Mouse (Mus musculus): Measurements from ENCODE around the gene Bbx.
A peak's percentile ranks its signal among the peaks of the same experiment; 100 is the strongest.

Gene Bbx

GRCm38 (mm10) chr16:50226274-50226673 lies 205.9 kb downstream of the Bbx start:
- no peak for DNase-seq

- no peak for DNase-seq
Measured at GRCm38 (mm10) chr16:50224946-50225345, 207.2 kb downstream of the Bbx start.

GRCm38 (mm10) chr16:50220734-50221501 lies 211.3 kb downstream of the Bbx start:
- DNase-seq = no peak

- DNase-seq = peak; percentile 14
Measured at GRCm38 (mm10) chr16:50217084-50217483, 215.1 kb downstream of the Bbx start.

GRCm38 (mm10) chr16:50211727-50212126 lies 220.5 kb downstream of the Bbx start:
- DNase-seq = no peak

- DNase-seq = no peak
Measured at GRCm38 (mm10) chr16:50211231-50211630, 221.0 kb downstream of the Bbx start.

GRCm38 (mm10) chr16:50210742-50211141 lies 221.4 kb downstream of the Bbx start:
- DNase-seq = no peak

- DNase-seq = no peak
Measured at GRCm38 (mm10) chr16:50204944-50205343, 227.2 kb downstream of the Bbx start.

- peak; percentile 59 for DNase-seq
Measured at GRCm38 (mm10) chr16:50201546-50202151, 230.5 kb downstream of the Bbx start.

- no peak for DNase-seq
Measured at GRCm38 (mm10) chr16:50200214-50200613, 232.0 kb downstream of the Bbx start.

GRCm38 (mm10) chr16:50196118-50196517 lies 236.1 kb downstream of the Bbx start:
- DNase-seq = no peak

- DNase-seq = no peak
Measured at GRCm38 (mm10) chr16:50192626-50193025, 239.6 kb downstream of the Bbx start.

- peak; percentile 21 for DNase-seq
Measured at GRCm38 (mm10) chr16:50189108-50189507, 243.1 kb downstream of the Bbx start.

- DNase-seq = no peak
Measured at GRCm38 (mm10) chr16:50186604-50187003, 245.6 kb downstream of the Bbx start.

GRCm38 (mm10) chr16:50185041-50185440 lies 247.1 kb downstream of the Bbx start:
- peak; percentile 82 for DNase-seq

GRCm38 (mm10) chr16:50182988-50183387 lies 249.2 kb downstream of the Bbx start:
- DNase-seq = no peak

GRCm38 (mm10) chr16:50182561-50182960 lies 249.6 kb downstream of the Bbx start:
- DNase-seq = no peak

GRCm38 (mm10) chr16:50172760-50173159 lies 259.4 kb downstream of the Bbx start:
- no peak for DNase-seq

GRCm38 (mm10) chr16:50170812-50171211 lies 261.4 kb downstream of the Bbx start:
- DNase-seq = no peak

- no peak for DNase-seq
Measured at GRCm38 (mm10) chr16:50167983-50168299, 264.2 kb downstream of the Bbx start.

- no peak for DNase-seq
Measured at GRCm38 (mm10) chr16:50167231-50167982, 264.8 kb downstream of the Bbx start.

- no peak for DNase-seq
Measured at GRCm38 (mm10) chr16:50160418-50161271, 271.5 kb downstream of the Bbx start.

GRCm38 (mm10) chr16:50158546-50158945 lies 273.6 kb downstream of the Bbx start:
- no peak for DNase-seq

Data from embryo, embryonic 11 days (tissue).